Mouse (Mus musculus) liver, adult 2 months (tissue): Measurements from ENCODE around the gene Abcc6. TPM values are rescaled to one million over a fixed set of nuclear protein-coding genes. Genes with fewer than 3 reads are reported as not detected.

Experiments
- DNase-seq: peaks from one replicate; pipeline ENCODE4 v3.0.0-alpha.2; 2011; ENCODE audit warnings: low read depth, low spot score; ENCODE audit errors: extremely low read depth
- H3K27ac ChIP-seq: fragments of 200-500 bp; replicated peaks from 2 replicates; pipeline ENCODE4 v1.5.1; 2012; ENCODE audit warnings: low read depth, mild to moderate bottlenecking, control low read depth, inconsistent platforms, low read length; ENCODE audit not compliant: insufficient read depth
- H3K27me3 ChIP-seq: fragments of 200-500 bp; 2 replicates; pipeline ENCODE4 v1.6.1; 2012; ENCODE audit warnings: mild to moderate bottlenecking, moderate library complexity, low read length, inconsistent platforms; ENCODE audit not compliant: control insufficient read depth, insufficient read depth
- H3K36me3 ChIP-seq: fragments of 200-500 bp; 2 replicates; pipeline ENCODE4 v1.6.1; 2012; ENCODE audit warnings: low read length, inconsistent platforms; ENCODE audit not compliant: control insufficient read depth, insufficient read depth
- H3K4me1 ChIP-seq: fragments of 200-500 bp; 2 replicates; pipeline ENCODE4 v1.6.1; 2011; ENCODE audit warnings: low read length; ENCODE audit not compliant: control insufficient read depth, insufficient read depth
- H3K4me3 ChIP-seq: fragments of 200-500 bp; 2 replicates; pipeline ENCODE4 v1.5.1; 2011; ENCODE audit warnings: low read depth, mild to moderate bottlenecking, control low read depth, low read length, moderate library complexity; ENCODE audit not compliant: insufficient read depth
- H3K79me2 ChIP-seq: fragments of 200-500 bp; 2 replicates; pipeline ENCODE4 v1.6.1; 2012; ENCODE audit warnings: inconsistent platforms, mild to moderate bottlenecking, low read length, moderate library complexity; ENCODE audit not compliant: control insufficient read depth, insufficient read depth
- H3K9ac ChIP-seq: fragments of 200-500 bp; 2 replicates; pipeline ENCODE4 v1.6.1; 2012; ENCODE audit warnings: low read depth, mild to moderate bottlenecking, control low read depth, inconsistent platforms, low read length
- CTCF ChIP-seq: fragments of 200-500 bp; IDR thresholded peaks from 2 replicates; pipeline ENCODE4 v1.5.1; 2011; ENCODE audit warnings: low read depth, low read length, control low read depth
- POLR2A ChIP-seq: fragments of 200-500 bp; IDR thresholded peaks from 2 replicates; pipeline ENCODE4 v1.6.1; 2011; ENCODE audit warnings: low read length, control low read depth; ENCODE audit not compliant: insufficient read depth; ENCODE audit errors: extremely low read depth
- WGBS: fragments of 180-500 bp; shearing (Covaris S2); methylation state at CpG from one replicate; pipeline ENCODE4 v1.1.7; 2018; 5-methylcytosine and 5-hydroxymethylcytosine counted together
- polyA plus RNA-seq: library from polyadenylated mRNA; depleted of rRNA; stranded (reverse); fragments of >200 nt; gene quantifications from 2 replicates; pipeline ENCODE4 v1.2.3, GENCODE M21; 2012
- total RNA-seq: library from RNA; depleted of rRNA; stranded (reverse); fragments of >200 nt; gene quantifications from 2 replicates; pipeline ENCODE4 v1.2.3, GENCODE M21; 2014

The Abcc6 gene
- total and polyA plus RNA-seq, 2 experiments = 86.3 to 192 TPM

GRCm38 (mm10) chr7:46045882-46046281 is 15.8 kb upstream of the Abcc6 start:
- TF ChIP-seq CTCF (no peak), POLR2A (no peak)
- DNase-seq = no peak

GRCm38 (mm10) chr7:46044106-46044505 is 14.0 kb upstream of the Abcc6 start:
- Histone ChIP-seq H3K27me3 (no peaks in the 10 kb centered on the region), H3K36me3 (peaks cover 19% of the 10 kb centered on the region), H3K27ac (no peak overlapping the region), H3K79me2 (no peaks in the 10 kb centered on the region), H3K4me1 (no peaks in the 10 kb centered on the region), H3K4me3 (no peak overlapping the region), H3K9ac (no peak overlapping the region)
- peak; percentile 56 for DNase-seq
- TF ChIP-seq POLR2A (no peak), CTCF (no peak)
- 58% methylated on average over 10 of the region's 10 CpGs for WGBS

More at GRCm38 (mm10) chr7:46045882-46046281, 15.8 kb upstream of the Abcc6 start:
- H3K4me1 ChIP-seq = no peaks in the 10 kb centered on the region
- peaks cover 19% of the 10 kb centered on the region for H3K36me3 ChIP-seq
- no peak overlapping the region for H3K9ac ChIP-seq
- 90% methylated on average over 11 of the region's 11 CpGs for WGBS
- no peak overlapping the region for H3K27ac ChIP-seq
- H3K27me3 ChIP-seq = no peaks in the 10 kb centered on the region
- H3K79me2 ChIP-seq = no peaks in the 10 kb centered on the region
- H3K4me3 ChIP-seq = no peak overlapping the region

- no peaks in the 10 kb centered on the region for H3K27me3 ChIP-seq
- H3K27ac ChIP-seq = no peak overlapping the region
- peaks cover under 1% of the 10 kb centered on the region; the same call in 1 of the 2 replicates for H3K4me1 ChIP-seq
- no peak overlapping the region for H3K4me3 ChIP-seq
- WGBS = 60% methylated on average over 2 of the region's 2 CpGs
- H3K9ac ChIP-seq = no peak overlapping the region
- no peak for TF ChIP-seq CTCF
- TF ChIP-seq POLR2A = no peak
- H3K79me2 ChIP-seq = peaks cover 1% of the 10 kb centered on the region; the same call in 1 of the 2 replicates
- H3K36me3 ChIP-seq = peaks cover 6% of the 10 kb centered on the region; the same call in 1 of the 2 replicates
- DNase-seq = no peak
These were observed 9.8 kb upstream of the Abcc6 start for GRCm38 (mm10) chr7:46039873-46040272.

- DNase-seq = no peak
- 93% methylated on average over 6 of the region's 6 CpGs for WGBS
These were observed 7.3 kb upstream of the Abcc6 start for GRCm38 (mm10) chr7:46037433-46037832.

GRCm38 (mm10) chr7:46035468-46035867 is 5.4 kb upstream of the Abcc6 start:
- no peaks in the 10 kb centered on the region for H3K27me3 ChIP-seq
- H3K4me1 ChIP-seq = peaks cover 14% of the 10 kb centered on the region
- peaks cover 14% of the 10 kb centered on the region for H3K79me2 ChIP-seq
- no peak overlapping the region for H3K9ac ChIP-seq
- 78% methylated on average over 2 of the region's 2 CpGs for WGBS
- no peak overlapping the region for H3K4me3 ChIP-seq
- H3K36me3 ChIP-seq = peaks cover 2% of the 10 kb centered on the region; the same call in 1 of the 2 replicates
- no peak overlapping the region for H3K27ac ChIP-seq
- no peak for DNase-seq
- TF ChIP-seq POLR2A (no peak), CTCF (no peak)

More at GRCm38 (mm10) chr7:46037433-46037832, 7.3 kb upstream of the Abcc6 start:
- no peak overlapping the region for H3K4me3 ChIP-seq
- H3K27ac ChIP-seq = no peak overlapping the region
- no peak for TF ChIP-seq POLR2A
- TF ChIP-seq CTCF = no peak
- H3K4me1 ChIP-seq = peaks cover 7% of the 10 kb centered on the region
- no peaks in the 10 kb centered on the region for H3K27me3 ChIP-seq
- H3K9ac ChIP-seq = no peak overlapping the region
- peaks cover 4% of the 10 kb centered on the region; the same call in 1 of the 2 replicates for H3K36me3 ChIP-seq
- H3K79me2 ChIP-seq = peaks cover 14% of the 10 kb centered on the region

- DNase-seq = no peak
- Histone ChIP-seq H3K27me3 (no peaks in the 10 kb centered on the region), H3K9ac (no peak overlapping the region), H3K36me3 (peaks cover 2% of the 10 kb centered on the region; the same call in 1 of the 2 replicates), H3K4me1 (peaks cover 14% of the 10 kb centered on the region), H3K4me3 (no peak overlapping the region), H3K27ac (no peak overlapping the region), H3K79me2 (peaks cover 14% of the 10 kb centered on the region)
- TF ChIP-seq POLR2A = no peak
- TF ChIP-seq CTCF = no peak
- 47% methylated on average over 2 of the region's 2 CpGs for WGBS
These were observed 4.9 kb upstream of the Abcc6 start for GRCm38 (mm10) chr7:46034991-46035390.
